Mouse (Mus musculus): ENCODE results near the gene Wfdc9. TPM values are rescaled to one million over a fixed set of nuclear protein-coding genes. Genes with fewer than 3 reads are reported as not detected.

Wfdc9 gene
- polyA plus RNA-seq (2012; rRNA removed): not detected in 2 replicates

GRCm38 (mm10) chr2:164656483-164656882 is at the start of gene Wfdc9:
Gene Wfdc9, minus strand, starts transcription at chr2:164656583.
- DNase-seq (ENCODE audit: low read depth): no peak
- no peak for TF ChIP-seq POLR2A (IDR thresholded peaks at IDR 0.05; ENCODE audit: borderline replicate concordance, extremely low read depth, insufficient read depth, insufficient read length, poor library complexity, severe bottlenecking)
- no peak for TF ChIP-seq CTCF (IDR thresholded peaks at IDR 0.05; ENCODE audit: borderline replicate concordance, extremely low read depth, insufficient read depth, insufficient read length)

GRCm38 (mm10) chr2:164705991-164706390 is 49.6 kb upstream of the Wfdc9 start:
- no peak for TF ChIP-seq CTCF (IDR thresholded peaks at IDR 0.05; ENCODE audit: borderline replicate concordance, extremely low read depth, insufficient read depth, insufficient read length)
- no peak for TF ChIP-seq POLR2A (IDR thresholded peaks at IDR 0.05; ENCODE audit: borderline replicate concordance, extremely low read depth, insufficient read depth, insufficient read length, poor library complexity, severe bottlenecking)
- no peak for DNase-seq (ENCODE audit: low read depth)

GRCm38 (mm10) chr2:164705328-164705727 is 48.9 kb upstream of the Wfdc9 start:
- DNase-seq (ENCODE audit: low read depth): no peak
- no peak for TF ChIP-seq CTCF (IDR thresholded peaks at IDR 0.05; ENCODE audit: borderline replicate concordance, extremely low read depth, insufficient read depth, insufficient read length)
- no peak for TF ChIP-seq POLR2A (IDR thresholded peaks at IDR 0.05; ENCODE audit: borderline replicate concordance, extremely low read depth, insufficient read depth, insufficient read length, poor library complexity, severe bottlenecking)

DNA sequence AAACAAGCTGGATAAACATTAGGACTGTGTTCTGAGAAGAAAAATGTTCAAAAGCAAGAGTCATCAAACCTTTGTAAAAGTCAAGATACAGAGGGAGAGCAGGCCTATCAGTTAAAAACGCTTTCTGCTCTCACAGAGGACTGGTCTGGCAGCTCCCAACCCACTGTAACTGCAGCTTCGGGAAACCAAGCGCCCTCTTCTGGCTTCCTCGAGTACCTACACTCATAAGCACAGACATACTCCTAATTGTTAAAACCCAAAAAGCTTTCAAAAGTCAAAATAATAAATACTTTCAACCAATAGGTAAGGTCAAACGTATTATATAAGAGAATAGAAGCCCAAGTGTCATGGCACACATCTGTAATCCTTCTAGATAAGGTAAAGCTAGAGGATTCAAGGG is 47.9 kb upstream of the Wfdc9 start:
- no peak for DNase-seq (ENCODE audit: low read depth)
- no peak for TF ChIP-seq POLR2A (IDR thresholded peaks at IDR 0.05; ENCODE audit: borderline replicate concordance, extremely low read depth, insufficient read depth, insufficient read length, poor library complexity, severe bottlenecking)
- TF ChIP-seq CTCF (IDR thresholded peaks at IDR 0.05; ENCODE audit: borderline replicate concordance, extremely low read depth, insufficient read depth, insufficient read length): no peak

DNA sequence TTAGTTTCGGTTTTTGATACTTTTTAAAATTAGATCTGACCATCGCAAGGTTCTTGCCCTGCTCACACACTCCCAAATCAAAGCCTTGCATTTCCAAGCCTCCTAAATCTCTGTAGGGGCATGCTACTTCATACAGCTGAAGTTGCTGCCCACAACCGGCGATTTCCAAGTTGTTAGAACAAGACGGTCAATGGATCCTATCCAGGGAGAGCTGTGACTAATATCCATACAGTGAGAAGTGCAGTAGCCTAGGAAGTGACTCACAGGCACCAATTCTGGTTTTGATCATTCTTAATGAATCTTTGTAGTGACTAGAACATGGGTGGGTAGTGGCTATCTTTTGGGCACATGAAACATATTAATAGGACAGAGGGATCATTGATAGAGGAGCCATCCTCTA is 45.4 kb upstream of the Wfdc9 start:
- TF ChIP-seq CTCF (IDR thresholded peaks at IDR 0.05; ENCODE audit: borderline replicate concordance, extremely low read depth, insufficient read depth, insufficient read length): no peak
- TF ChIP-seq POLR2A (IDR thresholded peaks at IDR 0.05; ENCODE audit: borderline replicate concordance, extremely low read depth, insufficient read depth, insufficient read length, poor library complexity, severe bottlenecking): no peak
- DNase-seq (ENCODE audit: low read depth): no peak

- TF ChIP-seq POLR2A (IDR thresholded peaks at IDR 0.05; ENCODE audit: borderline replicate concordance, extremely low read depth, insufficient read depth, insufficient read length, poor library complexity, severe bottlenecking) (no peak), CTCF (IDR thresholded peaks at IDR 0.05; ENCODE audit: borderline replicate concordance, extremely low read depth, insufficient read depth, insufficient read length) (no peak)
These were observed 44.6 kb upstream of the Wfdc9 start for GRCm38 (mm10) chr2:164700959-164701358.

DNA sequence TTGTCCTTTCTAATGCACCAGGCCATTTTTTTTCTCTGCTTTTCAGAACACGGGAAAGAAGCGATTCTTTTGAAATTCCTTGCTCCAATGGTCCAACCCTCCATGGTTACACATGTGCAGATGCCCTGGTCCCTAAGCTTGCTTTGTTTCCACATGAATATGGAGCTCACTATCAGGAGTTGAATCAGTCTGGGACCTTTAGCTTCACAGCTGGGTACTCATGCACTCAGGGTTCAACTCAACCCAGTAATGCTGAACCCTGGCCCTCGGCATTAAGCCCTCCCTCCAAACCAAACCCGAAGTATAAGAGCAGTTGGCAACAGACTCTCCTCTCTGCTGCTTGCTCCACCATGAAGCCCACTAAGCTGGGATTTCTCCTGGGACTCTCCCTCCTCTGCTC is 41.8 kb upstream of the Wfdc9 start, which contains the start of gene Spint4:
Gene Spint4, plus strand, starts transcription at position 301 of the 400 bp plus-strand sequence.
- no peak for DNase-seq (ENCODE audit: low read depth)
- TF ChIP-seq POLR2A (IDR thresholded peaks at IDR 0.05; ENCODE audit: borderline replicate concordance, extremely low read depth, insufficient read depth, insufficient read length, poor library complexity, severe bottlenecking) (no peak), CTCF (IDR thresholded peaks at IDR 0.05; ENCODE audit: borderline replicate concordance, extremely low read depth, insufficient read depth, insufficient read length) (no peak)

More at GRCm38 (mm10) chr2:164700959-164701358, 44.6 kb upstream of the Wfdc9 start:
- no peak for DNase-seq (ENCODE audit: low read depth)

GRCm38 (mm10) chr2:164684807-164685206 is 28.4 kb upstream of the Wfdc9 start, which contains the start of gene Wfdc13:
Gene Wfdc13, plus strand, starts transcription at chr2:164685107.
- no peak for DNase-seq (ENCODE audit: low read depth)
- TF ChIP-seq CTCF (IDR thresholded peaks at IDR 0.05; ENCODE audit: borderline replicate concordance, extremely low read depth, insufficient read depth, insufficient read length) (no peak), POLR2A (IDR thresholded peaks at IDR 0.05; ENCODE audit: borderline replicate concordance, extremely low read depth, insufficient read depth, insufficient read length, poor library complexity, severe bottlenecking) (no peak)

DNA sequence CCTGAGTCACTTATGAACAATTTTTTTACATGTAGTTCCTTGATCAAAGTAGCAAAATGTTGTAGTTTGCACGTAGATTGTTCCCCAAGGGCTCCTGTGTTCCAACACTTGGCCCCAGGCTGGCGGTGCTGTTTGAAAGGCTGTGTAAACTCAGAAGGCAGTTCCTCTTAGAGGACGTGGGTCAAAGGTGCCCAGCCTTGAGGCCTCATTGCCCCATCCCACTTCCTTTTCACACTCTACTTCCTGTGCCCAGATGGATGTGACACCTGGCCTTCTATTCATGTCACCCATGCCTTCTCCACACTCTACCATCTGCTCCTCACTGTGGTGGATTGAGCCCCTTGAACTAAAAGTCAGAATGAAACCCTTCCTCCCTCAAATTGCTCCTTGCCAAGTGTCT is 23.5 kb upstream of the Wfdc9 start:
- TF ChIP-seq CTCF (IDR thresholded peaks at IDR 0.05; ENCODE audit: borderline replicate concordance, extremely low read depth, insufficient read depth, insufficient read length) (no peak), POLR2A (IDR thresholded peaks at IDR 0.05; ENCODE audit: borderline replicate concordance, extremely low read depth, insufficient read depth, insufficient read length, poor library complexity, severe bottlenecking) (no peak)
- DNase-seq (ENCODE audit: low read depth): no peak

DNA sequence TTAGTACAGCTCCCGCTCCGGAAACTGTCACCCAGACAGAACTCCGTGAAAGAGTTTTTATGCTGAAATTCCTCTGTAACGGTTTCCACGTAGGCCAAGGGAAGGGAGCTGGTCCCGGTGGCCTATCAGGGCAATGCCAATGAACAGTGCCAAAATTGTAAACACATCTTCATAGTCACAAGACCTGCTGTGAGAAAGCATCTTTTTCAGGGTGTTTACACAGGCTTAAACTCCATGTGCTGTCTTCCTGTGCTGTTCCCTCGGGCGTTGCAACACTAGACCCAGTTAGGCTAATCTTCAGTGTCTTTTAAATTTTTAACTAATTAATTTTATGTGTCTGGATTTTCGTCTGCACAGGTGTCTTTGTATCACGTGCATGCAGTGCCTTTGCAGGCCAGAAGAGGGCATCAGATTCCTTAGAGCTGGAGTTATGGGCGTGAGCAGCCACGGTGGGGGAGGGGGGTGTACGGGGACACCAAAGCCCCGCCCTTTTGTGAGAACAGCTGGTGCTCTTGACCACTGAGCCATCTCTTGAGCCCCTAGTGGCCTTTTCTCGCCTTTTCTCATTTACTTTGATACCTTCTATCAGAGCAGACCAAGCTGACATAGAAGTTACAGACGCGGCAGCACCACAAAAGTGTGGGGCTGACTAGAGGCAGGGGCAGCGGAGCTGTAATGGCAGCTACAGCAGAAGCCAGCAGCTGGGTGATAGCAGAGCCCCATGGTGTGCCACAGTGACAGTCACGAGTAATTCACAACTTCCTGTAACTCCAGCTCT is 22.7 kb upstream of the Wfdc9 start:
- DNase-seq (ENCODE audit: low read depth): peak; percentile 83
- no peak for TF ChIP-seq POLR2A (IDR thresholded peaks at IDR 0.05; ENCODE audit: borderline replicate concordance, extremely low read depth, insufficient read depth, insufficient read length, poor library complexity, severe bottlenecking)
- peak; percentile 75 for TF ChIP-seq CTCF (IDR thresholded peaks at IDR 0.05; ENCODE audit: borderline replicate concordance, extremely low read depth, insufficient read depth, insufficient read length)

- no peak for DNase-seq (ENCODE audit: low read depth)
- TF ChIP-seq CTCF (IDR thresholded peaks at IDR 0.05; ENCODE audit: borderline replicate concordance, extremely low read depth, insufficient read depth, insufficient read length): no peak
- TF ChIP-seq POLR2A (IDR thresholded peaks at IDR 0.05; ENCODE audit: borderline replicate concordance, extremely low read depth, insufficient read depth, insufficient read length, poor library complexity, severe bottlenecking): no peak
These were observed 20.7 kb upstream of the Wfdc9 start for GRCm38 (mm10) chr2:164676916-164677685.

All from brain, embryonic 14.5 days (tissue).